Comparison of ENCODE assay signal across 7 mouse cellular contexts in genomic region chr9:53402291-53402711, GRCm38 (mm10). TPM values are rescaled to one million over a fixed set of nuclear protein-coding genes. Genes with fewer than 3 reads are reported as not detected.
DNase-seq lines count a peak whose midpoint lies in the region; ATAC-seq lines count a peak whose summit lies in the region.

4930550C14Rik (plus strand) TSS chr9:53402325.

- peak within 1 kb of the TSS; percentile 24 for H3K4me3 ChIP-seq in heart, embryonic 15.5 days

- no peaks in the 10 kb centered on the region for H3K27me3 ChIP-seq in heart, embryonic 15.5 days

- peak; percentile 71 for DNase-seq in adrenal gland, adult 2 months
- peak; percentile 34 for DNase-seq in embryo, embryonic 11 days
- DNase-seq in kidney, postnatal 10 days = peak; percentile 76
- DNase-seq in lung, postnatal 36 days = peak; percentile 76
- DNase-seq in testis, postnatal 10 days (ENCODE audit: low spot score) = peak; percentile 72
- DNase-seq in cerebellum, adult 11 months = no peak

- H3K4me1 ChIP-seq in heart, embryonic 15.5 days (replicated peaks) = peaks cover 13% of the 10 kb centered on the region

- peak within 1 kb of the TSS; percentile 67 for H3K27ac ChIP-seq in heart, embryonic 15.5 days

- no peak; the same call in 1 of the 2 replicates for ATAC-seq in heart, embryonic 15.5 days (replicated peaks; ENCODE audit: insufficient number of reproducible peaks, insufficient read depth, low FRiP score, low read depth)

- no peaks in the 10 kb centered on the region for H3K9me3 ChIP-seq in heart, embryonic 15.5 days (replicated peaks)

- 0 out of 2 replicates have a peak within 1 kb of the TSS, but pooled peaks have one; percentile 15 for H3K9ac ChIP-seq in heart, embryonic 15.5 days

- H3K4me2 ChIP-seq in heart, embryonic 15.5 days = peak within 1 kb of the TSS; percentile 51

- H3K36me3 ChIP-seq in heart, embryonic 15.5 days = no peaks in the 10 kb centered on the region

- 16% methylated on average over 11 of the region's 11 CpGs for WGBS in heart, embryonic 15.5 days

RNA-seq across cellular contexts. Expression of gene 4930550C14Rik, which starts in this region (rescaled TPM):
- 1 to 10 TPM; 1.2 to 2.3 TPM for total RNA-seq in adrenal gland, adult 2 months (2021)
- 0.09 TPM in 1 of 2 replicates, not detected in the other for polyA plus RNA-seq in adrenal gland, adult 2 months (2012; rRNA removed)
- 0.86 and 1.2 TPM in 2 replicates for polyA plus RNA-seq in heart, embryonic 15.5 days (2015; fragmentation: Nextera tagmentation; extraction: Ambion mirVana)
